In the genomic region with DNA sequence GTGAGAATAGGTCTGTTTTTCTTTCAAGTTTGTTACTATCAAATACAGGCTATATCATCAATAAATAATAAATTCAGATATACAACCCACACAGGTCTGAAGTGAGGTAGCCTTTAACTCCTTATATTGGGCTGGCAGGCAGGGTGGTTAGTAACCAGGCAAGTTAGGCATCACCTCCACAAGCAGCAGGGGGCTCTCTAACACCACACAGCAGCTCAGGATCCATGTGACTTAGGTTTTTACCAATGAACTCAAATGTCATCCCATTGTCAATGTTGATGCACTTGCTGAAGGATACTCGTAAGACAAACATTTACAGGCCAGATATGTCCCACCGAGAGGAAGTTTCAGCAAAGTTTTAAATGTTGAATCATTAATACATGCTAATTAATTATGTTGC, we compare ENCODE assay signal across 8 mouse cellular contexts. TPM values are rescaled to one million over a fixed set of nuclear protein-coding genes. Genes with fewer than 3 reads are reported as not detected.
DNase-seq lines count a peak whose midpoint lies in the region; ATAC-seq lines count a peak whose summit lies in the region.

No protein-coding gene starts in this region.

- no peak overlapping the region for H3K9ac ChIP-seq in kidney, embryonic 16.5 days (replicated peaks; ENCODE audit: low read length)

- H3K27ac ChIP-seq in kidney, embryonic 16.5 days (ENCODE audit: low read length): no peak overlapping the region

- WGBS in kidney, embryonic 16.5 days: 73% methylated on average over 2 of the region's 2 CpGs

- no peak for ATAC-seq in kidney, embryonic 16.5 days (ENCODE audit: low FRiP score, low TSS enrichment)
- no peak for ATAC-seq in megakaryocyte-erythroid progenitor cell, adult 5-6 weeks (replicated peaks; ENCODE audit: low FRiP score, low TSS enrichment, poor library complexity, severe bottlenecking)
- no peak for ATAC-seq in activated CD4-positive, CD25-positive, alpha-beta regulatory T cell, adult 4 months

- H3K9me3 ChIP-seq in kidney, embryonic 16.5 days (ENCODE audit: low read length): no peaks in the 10 kb centered on the region

- H3K4me1 ChIP-seq in kidney, embryonic 16.5 days (ENCODE audit: insufficient read depth, low read length): 0 out of 2 replicates have a peak, but pooled peaks cover 12% of the 10 kb centered on the region

- DNase-seq in kidney, adult 18-20 months: peak; percentile 60
- peak; percentile 48 for DNase-seq in NIH3T3 (ENCODE audit: low read depth)
- DNase-seq in embryo, embryonic 10 days (ENCODE audit: low spot score): peak; percentile 48
- DNase-seq in lung, postnatal 25 days (ENCODE audit: low spot score): peak; percentile 60
- no peak for DNase-seq in right cerebral cortex, postnatal 36 days (ENCODE audit: low spot score in 2 of 2)

- no peaks in the 10 kb centered on the region for H3K36me3 ChIP-seq in kidney, embryonic 16.5 days (ENCODE audit: insufficient read depth, low read length)

- no peaks in the 10 kb centered on the region for H3K27me3 ChIP-seq in kidney, embryonic 16.5 days (ENCODE audit: insufficient read depth, low read length)

- no peak overlapping the region for H3K4me3 ChIP-seq in kidney, embryonic 16.5 days (ENCODE audit: low read length)

- H3K4me2 ChIP-seq in kidney, embryonic 16.5 days (replicated peaks; ENCODE audit: low read depth, low read length): no peak overlapping the region

RNA-seq across cellular contexts. Expression of a gene that starts 4.0 kb away (rescaled TPM):
- polyA plus RNA-seq in kidney, embryonic 16.5 days (2015; fragmentation: Nextera tagmentation; extraction: Ambion mirVana): 10.5 and 11.5 TPM in 2 replicates
- total RNA-seq in megakaryocyte-erythroid progenitor cell, adult 5-6 weeks (2014; fragmentation: Nextera tagmentation): 0.17 TPM in 1 of 2 replicates, not detected in the other
- 0.76 TPM in 1 of 2 replicates, not detected in the other for total RNA-seq in megakaryocyte-erythroid progenitor cell, adult 5-6 weeks (2017)
- polyA plus RNA-seq in activated CD4-positive, CD25-positive, alpha-beta regulatory T cell, adult 4 months (2017; shearing (Covaris generic)): not detected

Comparison
In these comparisons a context has a peak if more than half of its experiments do, and no peak if none do; other contexts are left out.
1. DNase-seq: peak in kidney, adult 18-20 months (single experiment), NIH3T3 (single experiment), embryo, embryonic 10 days (single experiment) and lung, postnatal 25 days (single experiment); none in right cerebral cortex, postnatal 36 days (0 of 2).
2. RNA of a gene that starts 4.0 kb away (polyA plus RNA-seq): 10.5 to 11.5 TPM in kidney, embryonic 16.5 days; not detected in activated CD4-positive, CD25-positive, alpha-beta regulatory T cell, adult 4 months; every median in the first group is over 10 times any median in the second.